Mouse (Mus musculus) liver, embryonic 14.5 days (tissue): ENCODE data around the gene Kat5.

ENCODE experiments used
- CTCF ChIP-seq: IDR thresholded peaks from 2 replicates; pipeline ENCODE4 v1.5.1; 2016; ENCODE audit warnings: antibody characterized with exemption, low read depth, control low read depth
- EP300 ChIP-seq: IDR thresholded peaks from 2 replicates; pipeline ENCODE4 v1.6.1; 2016; ENCODE audit warnings: antibody characterized with exemption, low read depth

DNA sequence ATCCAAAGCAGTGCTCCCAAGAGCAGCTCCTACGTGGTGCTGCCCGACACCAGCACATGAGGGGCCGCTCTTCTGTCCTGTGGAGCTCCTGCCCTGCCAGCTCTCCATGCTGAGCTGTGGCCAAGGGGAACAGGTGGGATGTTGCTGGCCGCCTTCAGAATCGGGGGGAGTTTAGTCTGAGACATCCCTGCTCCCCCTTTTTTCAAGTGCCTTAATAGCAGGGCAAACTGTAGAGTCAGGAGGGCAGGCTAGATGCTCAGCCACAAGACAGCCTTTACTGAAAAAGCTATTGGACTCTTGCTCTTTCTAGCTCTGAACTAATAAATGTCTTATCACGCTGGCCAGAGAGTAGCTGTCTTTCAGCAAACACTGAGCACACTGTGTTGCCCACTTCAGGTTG lies 37.8 kb upstream of the Kat5 start:
- TF ChIP-seq CTCF, result no peak
- TF ChIP-seq EP300, result no peak
